Mouse (Mus musculus): ENCODE results near the gene Tcf7l1. TPM values are rescaled to one million over a fixed set of nuclear protein-coding genes. Genes with fewer than 3 reads are reported as not detected.

Gene Tcf7l1
- polyA plus RNA-seq, 1 experiment from 2014 or later, result 37.1 TPM

DNA sequence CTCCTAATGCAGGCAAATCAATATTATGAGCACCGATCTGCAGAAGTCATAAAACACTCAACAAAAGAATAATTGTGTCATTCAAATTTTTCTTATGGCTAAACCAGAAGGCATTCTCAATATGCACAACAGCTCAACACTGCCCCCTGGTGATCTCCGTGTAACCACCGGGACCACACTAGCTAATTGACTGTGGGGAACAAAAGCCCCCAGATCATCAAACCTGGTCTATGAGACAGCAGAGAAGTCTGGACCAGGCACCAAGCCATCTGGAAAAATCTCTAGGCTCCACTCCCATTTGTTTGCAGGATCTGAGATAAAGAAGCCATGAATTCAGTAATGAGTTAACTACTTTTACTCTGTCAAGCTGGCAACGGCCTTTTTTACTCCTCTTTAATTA lies 122.0 kb downstream of the Tcf7l1 start:
- 73% methylated on average over 4 of the region's 4 CpGs for WGBS
- Histone ChIP-seq H3K9me3 (no peaks in the 10 kb centered on the region), H3K27ac (replicated peaks) (no peak overlapping the region), H3K4me3 (no peak overlapping the region), H3K4me1 (peaks cover 61% of the 10 kb centered on the region), H3K36me3 (replicated peaks) (peaks cover 6% of the 10 kb centered on the region; the same call in 1 of the 2 replicates), H3K27me3 (replicated peaks; ENCODE audit: low read depth, poor library complexity, severe bottlenecking) (no peaks in the 10 kb centered on the region)
- DNase-seq (ENCODE audit: low spot score), result peak; percentile 47

DNA sequence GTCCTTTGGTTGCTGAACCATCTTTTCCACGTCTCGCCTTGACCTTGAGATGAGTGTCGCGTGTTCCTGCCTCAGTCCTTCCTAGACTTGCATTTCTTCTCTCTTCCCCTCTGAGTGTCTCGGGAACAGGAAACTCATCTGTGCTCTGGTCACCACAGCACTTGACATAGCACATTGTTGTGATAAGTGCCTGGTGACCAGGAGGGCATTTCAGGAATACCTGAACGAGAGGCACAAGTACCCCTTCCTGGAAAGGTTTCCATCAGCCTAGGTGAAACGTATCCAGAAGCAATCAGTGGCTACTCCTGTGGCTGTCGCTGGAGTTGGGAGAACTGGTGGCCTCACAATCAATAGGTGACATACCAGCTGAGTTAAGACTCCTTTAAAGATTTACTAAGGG lies 124.8 kb downstream of the Tcf7l1 start:
- H3K36me3 ChIP-seq (replicated peaks), result peaks cover 9% of the 10 kb centered on the region; the same call in 1 of the 2 replicates
- no peak overlapping the region for H3K4me3 ChIP-seq
- DNase-seq (ENCODE audit: low spot score), result no peak
- H3K27me3 ChIP-seq (replicated peaks; ENCODE audit: low read depth, poor library complexity, severe bottlenecking), result no peaks in the 10 kb centered on the region
- no peak overlapping the region for H3K27ac ChIP-seq (replicated peaks)
- WGBS, result 79% methylated on average over 8 of the region's 8 CpGs
- peaks cover 72% of the 10 kb centered on the region for H3K4me1 ChIP-seq
- no peaks in the 10 kb centered on the region for H3K9me3 ChIP-seq

DNA sequence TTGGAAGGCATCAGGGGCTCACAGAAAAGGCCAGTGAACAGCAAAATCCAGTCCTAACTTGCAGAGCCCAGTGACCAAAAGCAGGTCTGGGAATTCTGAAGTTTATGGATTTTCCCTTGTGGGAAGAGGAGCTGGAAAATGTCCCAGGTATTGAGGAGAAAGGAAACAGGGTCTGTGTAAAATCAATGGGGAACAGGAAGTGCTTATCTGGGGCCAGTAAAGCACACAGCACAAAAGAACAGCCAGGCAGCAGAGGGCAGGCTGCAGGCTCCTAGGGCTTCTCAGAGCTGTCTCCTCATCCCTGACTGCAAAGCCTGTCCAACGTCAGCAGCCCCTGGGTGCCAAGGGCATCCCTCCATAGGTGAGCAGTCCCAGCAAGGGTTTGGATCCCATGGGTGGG lies 126.1 kb downstream of the Tcf7l1 start:
- no peak for DNase-seq (ENCODE audit: low spot score)
- peak overlapping the region; percentile 73 for H3K27ac ChIP-seq (replicated peaks)
- no peaks in the 10 kb centered on the region for H3K27me3 ChIP-seq (replicated peaks; ENCODE audit: low read depth, poor library complexity, severe bottlenecking)
- 16% methylated on average over 1 of the region's 1 CpGs for WGBS
- H3K9me3 ChIP-seq, result no peaks in the 10 kb centered on the region
- H3K4me3 ChIP-seq, result no peak overlapping the region
- peaks cover 66% of the 10 kb centered on the region for H3K4me1 ChIP-seq
- H3K36me3 ChIP-seq (replicated peaks), result peaks cover 9% of the 10 kb centered on the region; the same call in 1 of the 2 replicates

DNA sequence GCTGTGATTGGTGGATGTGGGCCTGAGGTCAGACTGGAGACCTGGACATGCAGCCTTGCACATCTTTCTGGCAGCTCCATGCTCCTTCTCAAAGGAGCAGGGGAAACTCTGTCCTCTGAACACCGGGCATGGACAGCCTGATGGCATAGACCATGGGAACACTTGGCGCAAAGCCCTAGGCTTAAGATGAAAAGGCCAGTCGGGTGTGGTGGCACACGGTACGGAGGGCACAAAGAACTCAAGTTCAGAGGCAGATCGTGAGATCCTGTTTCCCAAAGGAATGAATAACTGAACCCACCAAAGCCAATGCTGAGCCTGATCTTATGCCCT lies 128.7 kb downstream of the Tcf7l1 start:
- 89% methylated on average over 6 of the region's 6 CpGs for WGBS
- DNase-seq (ENCODE audit: low spot score), result no peak
- Histone ChIP-seq H3K27ac (replicated peaks) (peak overlapping the region; percentile 69), H3K4me1 (peaks cover 84% of the 10 kb centered on the region), H3K4me3 (no peak overlapping the region), H3K27me3 (replicated peaks; ENCODE audit: low read depth, poor library complexity, severe bottlenecking) (no peaks in the 10 kb centered on the region), H3K36me3 (replicated peaks) (0 out of 2 replicates have a peak, but pooled peaks cover 11% of the 10 kb centered on the region), H3K9me3 (no peaks in the 10 kb centered on the region)

DNA sequence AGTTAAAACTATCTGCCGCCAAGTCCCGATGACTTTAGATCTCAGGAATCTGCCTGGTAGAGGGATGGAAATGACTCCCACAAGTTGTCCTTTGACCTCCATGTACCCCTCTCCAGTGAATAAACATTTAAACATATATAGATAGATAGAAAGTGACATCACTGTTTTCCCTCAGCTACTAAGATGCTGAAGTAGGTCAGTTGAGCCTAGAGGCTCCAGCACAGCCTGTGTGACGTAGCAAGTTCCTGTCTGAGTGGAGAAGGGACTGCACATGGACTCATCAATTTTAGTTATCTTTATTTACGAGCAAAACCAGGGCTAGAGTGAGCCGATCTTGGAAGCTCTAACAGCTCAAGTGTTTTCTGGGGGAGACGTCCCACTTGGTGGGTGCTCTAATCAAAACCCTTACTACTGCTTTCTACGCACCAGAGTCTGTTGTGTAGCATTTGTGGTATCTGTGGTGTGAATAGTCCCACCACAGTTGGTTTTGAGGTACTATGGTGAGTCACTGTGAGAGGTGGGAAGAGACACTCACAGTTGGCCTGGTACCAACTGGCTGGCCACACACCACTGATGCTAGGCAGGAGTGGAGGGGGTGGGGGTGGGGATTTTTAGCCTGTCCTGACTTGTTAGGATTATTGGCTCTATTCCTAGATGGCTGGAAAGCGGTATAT lies 129.2 kb downstream of the Tcf7l1 start:
- Histone ChIP-seq H3K9me3 (no peaks in the 10 kb centered on the region), H3K4me1 (peaks cover 87% of the 10 kb centered on the region), H3K36me3 (replicated peaks) (0 out of 2 replicates have a peak, but pooled peaks cover 11% of the 10 kb centered on the region), H3K27ac (replicated peaks) (peak overlapping the region; percentile 69; the same call in 1 of the 2 replicates), H3K4me3 (no peak overlapping the region), H3K27me3 (replicated peaks; ENCODE audit: low read depth, poor library complexity, severe bottlenecking) (no peaks in the 10 kb centered on the region)
- 84% methylated on average over 8 of the region's 8 CpGs for whole genome bisulfite sequencing
- DNase-seq (ENCODE audit: low spot score), result no peak

DNA sequence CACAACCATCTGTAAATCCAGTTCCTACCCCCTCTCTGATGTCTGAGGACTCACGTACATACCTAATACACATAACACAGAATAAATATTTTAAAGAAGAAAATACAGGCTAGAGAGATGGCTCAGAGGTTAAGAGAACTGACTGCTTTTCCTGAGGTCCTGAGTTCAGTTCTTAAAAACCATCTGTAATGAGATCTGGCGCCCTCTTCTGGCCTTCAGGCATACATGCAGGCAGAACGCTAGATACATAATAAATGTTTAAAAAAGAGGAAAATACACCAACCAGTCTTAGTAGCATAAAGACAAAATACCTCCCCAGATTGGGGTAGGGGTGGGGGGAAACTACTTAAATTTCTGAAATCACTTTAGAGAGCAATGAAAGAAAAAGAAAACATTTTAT lies 131.0 kb downstream of the Tcf7l1 start:
- Histone ChIP-seq H3K4me1 (peaks cover 87% of the 10 kb centered on the region), H3K27ac (replicated peaks) (no peak overlapping the region), H3K9me3 (no peaks in the 10 kb centered on the region), H3K27me3 (replicated peaks; ENCODE audit: low read depth, poor library complexity, severe bottlenecking) (no peaks in the 10 kb centered on the region), H3K4me3 (no peak overlapping the region), H3K36me3 (replicated peaks) (0 out of 2 replicates have a peak, but pooled peaks cover 11% of the 10 kb centered on the region)
- 62% methylated on average over 3 of the region's 3 CpGs for WGBS
- DNase-seq (ENCODE audit: low spot score), result no peak

DNA sequence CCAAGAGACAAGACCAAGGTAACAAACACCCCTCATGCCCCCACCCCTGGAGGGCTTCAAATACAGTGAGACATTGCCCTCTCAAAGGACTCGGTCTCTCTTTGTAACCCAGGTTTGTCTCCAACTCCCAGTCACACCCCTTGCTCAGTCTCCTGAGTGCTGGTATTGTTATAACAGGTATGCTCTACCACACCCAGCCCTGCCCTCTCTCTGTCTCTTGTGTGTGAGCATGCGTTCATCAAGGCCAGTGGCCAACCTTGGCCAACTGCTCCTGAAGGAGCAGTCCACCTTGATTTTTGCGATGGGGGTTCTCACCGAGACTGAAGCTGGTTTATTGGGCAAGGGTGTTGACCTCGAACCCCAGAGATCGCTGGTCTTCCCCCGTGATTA lies 133.0 kb downstream of the Tcf7l1 start:
- no peaks in the 10 kb centered on the region for H3K9me3 ChIP-seq
- peaks cover 68% of the 10 kb centered on the region for H3K4me1 ChIP-seq
- DNase-seq (ENCODE audit: low spot score), result no peak
- H3K27ac ChIP-seq (replicated peaks), result peak overlapping the region; percentile 88
- WGBS, result 81% methylated on average over 7 of the region's 7 CpGs
- 0 out of 2 replicates have a peak, but pooled peaks cover 11% of the 10 kb centered on the region for H3K36me3 ChIP-seq (replicated peaks)
- peak overlapping the region; percentile 46 for H3K4me3 ChIP-seq
- H3K27me3 ChIP-seq (replicated peaks; ENCODE audit: low read depth, poor library complexity, severe bottlenecking), result no peaks in the 10 kb centered on the region

DNA sequence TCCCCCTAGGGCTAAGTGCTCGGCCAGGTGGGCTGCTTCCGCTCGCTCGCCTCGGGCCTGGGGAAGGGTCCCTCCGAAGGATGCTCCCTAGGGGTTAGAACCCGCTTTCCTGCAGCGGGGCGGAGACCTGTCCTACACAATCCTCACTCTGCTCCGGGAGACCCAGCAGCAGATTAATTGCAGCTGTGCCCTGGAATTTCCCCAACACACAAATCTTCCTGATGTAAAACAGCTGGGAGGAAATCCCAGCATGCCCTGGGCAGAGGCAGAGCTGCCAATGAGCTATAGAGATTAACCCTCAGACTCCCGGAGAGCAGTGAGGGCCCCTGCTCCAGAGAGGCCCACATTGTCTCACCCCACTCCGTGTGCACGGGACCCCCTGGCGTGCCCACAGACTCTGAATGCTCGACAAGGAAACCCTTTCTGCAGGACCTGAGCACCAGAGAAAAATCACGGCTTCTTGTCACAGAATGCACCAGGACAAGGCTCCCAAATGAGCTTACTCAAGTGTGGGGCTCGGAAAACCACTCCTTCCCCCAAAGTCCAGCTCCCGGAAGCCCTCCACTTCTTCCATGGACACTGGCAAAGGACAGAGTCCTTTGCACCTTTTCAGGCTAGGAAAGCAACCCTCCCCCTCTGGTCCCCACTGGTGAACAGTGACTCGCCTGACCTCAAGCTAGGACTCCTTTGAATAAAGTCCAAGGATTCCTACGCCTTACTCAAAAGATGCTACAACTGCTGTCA lies 133.6 kb downstream of the Tcf7l1 start:
- peak; percentile 91 for DNase-seq (ENCODE audit: low spot score)
- Histone ChIP-seq H3K27ac (replicated peaks) (peak overlapping the region; percentile 88), H3K27me3 (replicated peaks; ENCODE audit: low read depth, poor library complexity, severe bottlenecking) (no peaks in the 10 kb centered on the region), H3K4me1 (peaks cover 68% of the 10 kb centered on the region), H3K4me3 (peak overlapping the region; percentile 46), H3K9me3 (no peaks in the 10 kb centered on the region), H3K36me3 (replicated peaks) (0 out of 2 replicates have a peak, but pooled peaks cover 6% of the 10 kb centered on the region)
- WGBS, result 25% methylated on average over 20 of the region's 20 CpGs

DNA sequence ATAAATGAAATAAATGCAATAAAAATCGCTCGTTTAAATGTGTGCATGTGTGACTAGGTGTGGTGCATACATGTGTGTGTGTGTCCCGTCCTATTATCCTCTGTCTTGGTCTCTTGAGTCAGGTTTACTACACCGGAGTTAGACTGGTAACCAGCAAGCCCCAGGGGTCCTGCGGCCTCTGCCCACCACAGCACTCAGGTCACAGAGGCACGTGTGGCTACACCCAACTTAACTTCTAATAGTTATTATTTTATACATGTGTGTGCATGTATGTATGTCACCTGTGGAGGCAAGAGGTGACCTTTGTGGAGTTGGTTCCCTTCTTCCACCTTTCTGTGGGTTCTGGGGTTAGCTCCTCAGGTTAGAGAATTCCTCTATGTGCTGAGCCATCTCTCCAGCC lies 134.7 kb downstream of the Tcf7l1 start:
- Histone ChIP-seq H3K36me3 (replicated peaks) (0 out of 2 replicates have a peak, but pooled peaks cover 2% of the 10 kb centered on the region), H3K27me3 (replicated peaks; ENCODE audit: low read depth, poor library complexity, severe bottlenecking) (no peaks in the 10 kb centered on the region), H3K27ac (replicated peaks) (peak overlapping the region; percentile 88), H3K4me3 (no peak overlapping the region), H3K9me3 (no peaks in the 10 kb centered on the region), H3K4me1 (peaks cover 64% of the 10 kb centered on the region)
- no peak for DNase-seq (ENCODE audit: low spot score)
- WGBS, result 83% methylated on average over 6 of the region's 6 CpGs

DNA sequence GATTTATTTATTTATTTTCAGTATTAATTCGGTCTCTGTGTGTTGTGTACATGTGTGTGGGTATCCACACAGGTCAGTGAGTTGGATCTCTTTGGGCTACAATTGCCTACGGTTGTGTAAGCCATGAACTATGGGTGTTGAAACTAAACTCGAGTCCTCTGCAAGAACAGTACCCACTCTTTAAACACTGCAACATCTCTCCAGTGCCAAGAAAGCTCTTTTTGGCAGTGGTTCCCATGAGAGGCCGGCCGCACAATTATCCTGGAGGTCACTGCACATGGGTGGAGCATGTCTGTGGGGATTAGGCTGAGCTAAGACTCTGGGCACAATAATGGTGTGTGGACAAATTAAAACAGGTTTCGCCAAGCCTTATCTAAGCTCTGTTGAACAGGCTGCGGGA lies 135.6 kb downstream of the Tcf7l1 start:
- H3K27ac ChIP-seq (replicated peaks), result peak overlapping the region; percentile 15; the same call in 1 of the 2 replicates
- no peak for DNase-seq (ENCODE audit: low spot score)
- no peaks in the 10 kb centered on the region for H3K9me3 ChIP-seq
- H3K36me3 ChIP-seq (replicated peaks), result peaks cover 9% of the 10 kb centered on the region
- peaks cover 70% of the 10 kb centered on the region for H3K4me1 ChIP-seq
- no peaks in the 10 kb centered on the region for H3K27me3 ChIP-seq (replicated peaks; ENCODE audit: low read depth, poor library complexity, severe bottlenecking)
- no peak overlapping the region for H3K4me3 ChIP-seq
- 85% methylated on average over 7 of the region's 7 CpGs for WGBS

DNA sequence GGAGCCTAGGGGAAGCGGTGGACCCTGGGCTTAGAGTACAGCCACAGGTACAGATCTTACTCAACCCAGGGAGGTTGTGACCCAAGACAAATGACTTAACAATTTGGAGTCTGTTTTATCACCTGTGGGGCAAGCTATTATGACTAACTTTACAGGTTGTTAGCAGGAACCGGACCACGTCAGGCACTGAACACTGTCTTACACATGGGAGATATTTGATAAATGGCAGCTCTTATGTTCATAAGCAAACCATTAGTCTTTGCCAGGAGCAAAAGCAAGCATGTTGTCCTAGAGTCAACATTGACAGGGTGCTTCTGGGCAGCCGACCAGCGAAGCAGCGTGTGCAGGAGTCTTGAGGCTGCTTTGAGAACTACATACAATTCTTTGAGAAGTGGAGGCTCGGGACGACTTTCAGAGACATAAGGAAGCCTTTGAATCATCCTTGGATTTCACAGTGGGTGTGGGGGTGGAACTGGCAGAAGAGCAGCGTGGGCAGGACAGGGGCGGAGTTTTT lies 138.7 kb downstream of the Tcf7l1 start:
- 85% methylated on average over 10 of the region's 10 CpGs for WGBS
- H3K4me3 ChIP-seq, result no peak overlapping the region
- H3K27me3 ChIP-seq (replicated peaks; ENCODE audit: low read depth, poor library complexity, severe bottlenecking), result no peaks in the 10 kb centered on the region
- H3K4me1 ChIP-seq, result peaks cover 58% of the 10 kb centered on the region
- no peaks in the 10 kb centered on the region for H3K9me3 ChIP-seq
- H3K27ac ChIP-seq (replicated peaks), result no peak overlapping the region; the same call in 1 of the 2 replicates
- H3K36me3 ChIP-seq (replicated peaks), result peaks cover 24% of the 10 kb centered on the region
- DNase-seq (ENCODE audit: low spot score), result no peak

DNA sequence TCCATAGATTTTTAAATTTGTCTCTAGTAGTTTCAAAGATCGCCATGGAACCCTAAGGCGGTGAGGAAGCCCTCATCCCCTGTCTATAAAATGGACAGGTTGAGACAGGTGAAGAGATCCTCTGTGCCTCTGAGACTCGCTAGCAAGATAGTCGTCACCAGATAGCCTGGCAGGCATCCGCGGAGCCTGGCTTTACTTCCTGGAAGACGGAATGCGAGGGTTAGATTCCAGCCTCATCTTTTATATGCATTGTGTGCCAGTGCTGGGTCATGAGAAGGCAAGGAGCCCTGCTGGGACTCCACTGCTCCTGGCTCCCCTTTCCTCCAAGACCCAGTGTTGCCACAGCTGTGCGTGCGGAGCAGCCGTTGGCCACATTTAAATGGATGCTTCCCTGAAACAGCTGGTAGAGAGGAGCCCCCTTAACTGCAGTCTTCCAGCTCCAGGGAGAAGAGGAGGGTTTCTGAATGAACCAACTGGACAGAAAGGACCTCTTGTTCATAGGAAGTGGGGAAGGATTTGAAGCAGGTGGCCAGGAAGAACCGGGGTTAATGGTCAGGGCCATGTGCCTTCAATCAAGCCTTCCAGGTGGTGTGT lies 141.0 kb downstream of the Tcf7l1 start:
- 55% methylated on average over 12 of the region's 12 CpGs for WGBS
- H3K27me3 ChIP-seq (replicated peaks; ENCODE audit: low read depth, poor library complexity, severe bottlenecking), result no peaks in the 10 kb centered on the region
- peaks cover 24% of the 10 kb centered on the region for H3K36me3 ChIP-seq (replicated peaks)
- peak; percentile 60 for DNase-seq (ENCODE audit: low spot score)
- peak overlapping the region; percentile 42 for H3K27ac ChIP-seq (replicated peaks)
- H3K9me3 ChIP-seq, result no peaks in the 10 kb centered on the region
- no peak overlapping the region; the same call in 1 of the 2 replicates for H3K4me3 ChIP-seq
- peaks cover 36% of the 10 kb centered on the region for H3K4me1 ChIP-seq
